Mouse (Mus musculus) ES-Bruce4 (cell line): ENCODE results near the gene Pramef17.
"Not testable (repeated sequence)": the region's sequence is repeated elsewhere in the genome, so short reads cannot be mapped to it uniquely, and the experiment has no call there.

Experiments used
- CTCF ChIP-seq: IDR thresholded peaks from one replicate; pipeline ENCODE4 v1.8.1; 2011; ENCODE audit warnings: low read depth, low read length
- EP300 ChIP-seq: IDR thresholded peaks from 2 replicates; pipeline ENCODE4 v1.6.1; 2011; ENCODE audit warnings: low read depth, low read length; ENCODE audit not compliant: insufficient read depth
- POLR2A ChIP-seq: IDR thresholded peaks from one replicate; pipeline ENCODE4 v1.8.1; 2011; ENCODE audit warnings: low read length; ENCODE audit not compliant: insufficient read depth

- TF ChIP-seq CTCF, POLR2A, EP300: not testable (repeated sequence)
Observed at GRCm38 (mm10) chr4:143950916-143951315, 43.3 kb downstream of the Pramef17 start, which contains the start of gene Pramef25.
